Mouse (Mus musculus) limb, embryonic 15.5 days (tissue): ENCODE measurements around the gene Flii. TPM values are rescaled to one million over a fixed set of nuclear protein-coding genes. Genes with fewer than 3 reads are reported as not detected.

Experiments used
- ATAC-seq: fragments of 200-750 bp; cut with Nextera tagmentation; 2 replicates; pipeline ENCODE4 v1.8.0; 2017; ENCODE audit warnings: low read depth, moderate TSS enrichment; ENCODE audit not compliant: insufficient number of reproducible peaks, low FRiP score, low TSS enrichment
- H3K27ac ChIP-seq: fragments of 300-500 bp; sonication (generic); 2 replicates; pipeline ENCODE4 v1.5.1; 2015; ENCODE audit warnings: moderate library complexity, mild to moderate bottlenecking, inconsistent platforms
- H3K27me3 ChIP-seq: fragments of 300-500 bp; sonication (generic); 2 replicates; pipeline ENCODE4 v1.6.1; 2015; ENCODE audit warnings: inconsistent platforms
- H3K36me3 ChIP-seq: fragments of 300-500 bp; sonication (generic); 2 replicates; pipeline ENCODE4 v1.6.1; 2015; ENCODE audit warnings: inconsistent platforms
- H3K4me1 ChIP-seq: fragments of 300-500 bp; sonication (generic); 2 replicates; pipeline ENCODE4 v1.6.1; 2015; ENCODE audit warnings: inconsistent platforms
- H3K4me2 ChIP-seq: fragments of 300-500 bp; sonication (generic); 2 replicates; pipeline ENCODE4 v1.6.1; 2015; ENCODE audit warnings: mild to moderate bottlenecking, inconsistent platforms
- H3K4me3 ChIP-seq: fragments of 300-500 bp; sonication (generic); 2 replicates; pipeline ENCODE4 v1.5.1; 2015; ENCODE audit warnings: mild to moderate bottlenecking, inconsistent platforms
- H3K9ac ChIP-seq: fragments of 300-500 bp; sonication (generic); 2 replicates; pipeline ENCODE4 v1.6.1; 2015; ENCODE audit warnings: inconsistent platforms
- H3K9me3 ChIP-seq: fragments of 300-500 bp; sonication (generic); 2 replicates; pipeline ENCODE4 v1.6.1; 2016; ENCODE audit warnings: inconsistent platforms
- WGBS: fragments of 180-500 bp; shearing (Covaris S2); methylation state at CpG from one replicate; pipeline ENCODE4 v1.1.7; 2015; 5-methylcytosine and 5-hydroxymethylcytosine counted together
- microRNA-seq: library from miRNA; unstranded; fragments of <30 nt; microRNA quantifications from one replicate; pipeline ENCODE4, GENCODE M21; 2016
- polyA plus RNA-seq: library from polyadenylated mRNA; unstranded; fragments of >200 nt; fragmentation: Nextera tagmentation; extraction: Ambion mirVana; gene quantifications from 2 replicates; pipeline ENCODE4 v1.2.1, GENCODE M21; 2015

The Flii gene
- polyA plus RNA-seq, 1 experiment from 2014 or later, result 70.8 TPM

GRCm38 (mm10) chr11:60700320-60701185 lies 26.5 kb downstream of the Flii start:
- Histone ChIP-seq H3K9ac (peak overlapping the region; percentile 96), H3K27me3 (no peaks in the 10 kb centered on the region), H3K9me3 (no peaks in the 10 kb centered on the region), H3K27ac (peak overlapping the region; percentile 87; the same call in 1 of the 2 replicates), H3K4me1 (peaks cover 35% of the 10 kb centered on the region), H3K36me3 (peaks cover 29% of the 10 kb centered on the region), H3K4me3 (peak overlapping the region; percentile 89), H3K4me2 (peak overlapping the region; percentile 73)
- no peak for ATAC-seq
- WGBS, result 28% methylated on average over 12 of the region's 12 CpGs

- Histone ChIP-seq H3K4me2 (peak within 1 kb of the TSS; percentile 73), H3K27me3 (no peaks in the 10 kb centered on the region), H3K27ac (peak within 1 kb of the TSS; percentile 87), H3K9ac (peak within 1 kb of the TSS; percentile 96), H3K4me1 (peaks cover 35% of the 10 kb centered on the region), H3K36me3 (peaks cover 20% of the 10 kb centered on the region), H3K9me3 (no peaks in the 10 kb centered on the region), H3K4me3 (peak within 1 kb of the TSS; percentile 89)
- ATAC-seq, result peak; percentile 91
- WGBS, result under 1% methylated on average over 67 of the region's 73 CpGs
Measured at GRCm38 (mm10) chr11:60699524-60700075, 27.5 kb downstream of the Flii start, which contains the start of gene Llgl1. TSS of gene Llgl1 (plus strand) at chr11:60699723.

- H3K27me3 ChIP-seq, result no peaks in the 10 kb centered on the region
- H3K9ac ChIP-seq, result peak overlapping the region; percentile 33; the same call in 1 of the 2 replicates
- peak overlapping the region; percentile 73 for H3K4me2 ChIP-seq
- no peaks in the 10 kb centered on the region for H3K9me3 ChIP-seq
- no peak for ATAC-seq
- H3K27ac ChIP-seq, result peak overlapping the region; percentile 86
- H3K36me3 ChIP-seq, result peaks cover 13% of the 10 kb centered on the region; the same call in 1 of the 2 replicates
- peak overlapping the region; percentile 89 for H3K4me3 ChIP-seq
- H3K4me1 ChIP-seq, result peaks cover 35% of the 10 kb centered on the region
- 4% methylated on average over 22 of the region's 22 CpGs for WGBS
Measured at GRCm38 (mm10) chr11:60698806-60699523, 28.1 kb downstream of the Flii start.

- Histone ChIP-seq H3K9ac (no peak overlapping the region), H3K27me3 (no peaks in the 10 kb centered on the region), H3K27ac (no peak overlapping the region), H3K9me3 (no peaks in the 10 kb centered on the region), H3K4me2 (no peak overlapping the region), H3K36me3 (peaks cover 2% of the 10 kb centered on the region; the same call in 1 of the 2 replicates), H3K4me3 (no peak overlapping the region), H3K4me1 (peaks cover 30% of the 10 kb centered on the region)
- 77% methylated on average over 2 of the region's 2 CpGs for WGBS
- ATAC-seq, result no peak
Measured at GRCm38 (mm10) chr11:60697561-60697960, 29.5 kb downstream of the Flii start.

GRCm38 (mm10) chr11:60696165-60696564 lies 30.9 kb downstream of the Flii start:
- Histone ChIP-seq H3K4me3 (no peak overlapping the region), H3K4me1 (peaks cover 18% of the 10 kb centered on the region), H3K9me3 (no peaks in the 10 kb centered on the region), H3K9ac (no peak overlapping the region), H3K27me3 (no peaks in the 10 kb centered on the region), H3K4me2 (no peak overlapping the region), H3K36me3 (no peaks in the 10 kb centered on the region), H3K27ac (no peak overlapping the region)
- WGBS, result 65% methylated on average over 1 of the region's 1 CpGs
- no peak for ATAC-seq

Small RNA genes within 50 kb of the gene (microRNA-seq; reads per million reads assigned to microRNA genes)
- 2.3 reads per million, percentile 4 among the genes with 10 or more reads in this experiment for gene Mir5100

Other genes starting within 250 kb of the Flii start
- gene Alkbh5, start 190.9 kb downstream of the Flii start, polyA plus RNA-seq, result 33.1 and 37.7 TPM in 2 replicates
- gene Llgl1, start 27.5 kb downstream of the Flii start, polyA plus RNA-seq, result 50.1 and 56.9 TPM in 2 replicates
- 15.1 and 16.8 TPM in 2 replicates for gene Mief2, start 1.1 kb upstream of the Flii start, polyA plus RNA-seq
- gene Top3a, start 50.1 kb upstream of the Flii start, polyA plus RNA-seq, result 16.0 and 16.8 TPM in 2 replicates
- gene Smcr8, start 50.3 kb upstream of the Flii start, polyA plus RNA-seq, result 5.4 and 5.6 TPM in 2 replicates
- 39.7 and 53.2 TPM in 2 replicates for gene Shmt1, start 84.5 kb upstream of the Flii start, polyA plus RNA-seq
- gene Dhrs7b, start 103.4 kb upstream of the Flii start, polyA plus RNA-seq, result 34.9 and 37.8 TPM in 2 replicates
- gene Tmem11, start 152.0 kb upstream of the Flii start, polyA plus RNA-seq, result 61.5 and 70.9 TPM in 2 replicates
- gene Natd1, start 187.5 kb upstream of the Flii start, polyA plus RNA-seq, result 18.2 and 18.7 TPM in 2 replicates
- 102 and 114 TPM in 2 replicates for gene Map2k3, start 204.8 kb upstream of the Flii start, polyA plus RNA-seq